Mouse (Mus musculus): ENCODE results near the gene Git2.

The Git2 gene

DNA sequence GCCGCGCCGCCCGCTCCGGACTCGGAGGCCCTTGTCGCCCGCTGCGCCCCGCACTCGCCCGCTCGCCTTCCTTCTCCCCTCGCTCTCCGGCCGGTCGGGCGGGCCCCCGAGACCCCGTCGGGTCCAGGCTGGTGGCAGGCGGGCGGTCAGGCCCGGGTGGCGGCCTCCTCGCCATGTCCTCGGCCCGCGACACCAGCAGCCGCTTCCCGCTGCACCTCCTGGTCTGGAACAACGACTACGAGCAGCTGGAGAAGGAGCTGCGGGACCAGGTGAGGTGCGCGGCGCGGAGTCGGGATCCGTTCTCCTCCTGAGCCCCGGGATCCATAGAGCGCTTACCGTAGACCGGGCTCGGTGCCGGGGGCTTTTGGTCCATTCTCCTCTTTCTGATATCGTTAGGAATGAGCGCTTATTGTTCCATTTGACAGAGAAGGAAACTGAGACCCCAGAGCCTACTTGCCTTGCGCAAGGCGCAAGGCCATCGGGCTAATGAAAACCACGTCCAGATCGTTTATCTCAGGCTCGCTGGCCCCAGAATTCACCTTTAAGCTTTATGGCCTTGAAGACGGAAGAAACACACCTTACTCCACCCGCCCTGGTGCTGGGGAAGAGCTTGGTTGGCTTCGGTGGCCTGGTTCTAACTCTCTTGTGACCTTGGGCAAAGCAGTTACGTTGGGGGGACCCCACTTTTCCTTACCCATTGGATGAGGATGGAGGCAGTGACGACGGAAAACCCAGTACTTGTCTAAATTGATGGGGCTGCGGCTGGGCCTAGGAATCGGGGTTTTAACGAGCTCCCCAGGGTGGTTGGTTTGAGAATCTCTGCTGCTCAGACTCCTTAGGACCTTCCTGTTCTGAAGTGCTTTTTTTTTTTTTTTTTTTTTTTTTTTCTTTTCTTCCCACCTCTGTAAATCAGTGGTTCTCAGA, at the start of gene Git2:
TSS of gene Git2 (minus strand) at position 462 of the 924 bp plus-strand sequence.
- DNase-seq = no peak

DNA sequence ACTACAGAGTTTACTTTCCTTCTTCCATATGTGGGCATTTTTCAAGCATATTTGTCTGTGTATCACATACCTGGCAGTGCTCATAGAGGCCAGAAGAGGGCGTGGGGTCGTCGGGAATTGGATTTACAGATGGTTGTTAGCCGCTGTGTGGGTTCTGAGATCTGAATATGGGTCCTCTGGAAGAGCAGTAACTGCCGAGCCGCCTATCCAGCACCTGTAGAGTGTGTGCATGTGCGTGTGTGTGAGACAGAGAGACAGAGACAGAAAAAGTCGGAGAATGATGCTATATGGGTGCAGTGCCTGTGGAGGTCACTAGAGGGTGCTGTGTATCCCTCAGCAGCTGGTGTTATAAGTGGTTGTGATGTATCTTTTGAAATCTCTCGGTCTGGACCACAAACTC, 48.9 kb upstream of the Git2 start:
- peak; percentile 65 to 67 for DNase-seq

DNA sequence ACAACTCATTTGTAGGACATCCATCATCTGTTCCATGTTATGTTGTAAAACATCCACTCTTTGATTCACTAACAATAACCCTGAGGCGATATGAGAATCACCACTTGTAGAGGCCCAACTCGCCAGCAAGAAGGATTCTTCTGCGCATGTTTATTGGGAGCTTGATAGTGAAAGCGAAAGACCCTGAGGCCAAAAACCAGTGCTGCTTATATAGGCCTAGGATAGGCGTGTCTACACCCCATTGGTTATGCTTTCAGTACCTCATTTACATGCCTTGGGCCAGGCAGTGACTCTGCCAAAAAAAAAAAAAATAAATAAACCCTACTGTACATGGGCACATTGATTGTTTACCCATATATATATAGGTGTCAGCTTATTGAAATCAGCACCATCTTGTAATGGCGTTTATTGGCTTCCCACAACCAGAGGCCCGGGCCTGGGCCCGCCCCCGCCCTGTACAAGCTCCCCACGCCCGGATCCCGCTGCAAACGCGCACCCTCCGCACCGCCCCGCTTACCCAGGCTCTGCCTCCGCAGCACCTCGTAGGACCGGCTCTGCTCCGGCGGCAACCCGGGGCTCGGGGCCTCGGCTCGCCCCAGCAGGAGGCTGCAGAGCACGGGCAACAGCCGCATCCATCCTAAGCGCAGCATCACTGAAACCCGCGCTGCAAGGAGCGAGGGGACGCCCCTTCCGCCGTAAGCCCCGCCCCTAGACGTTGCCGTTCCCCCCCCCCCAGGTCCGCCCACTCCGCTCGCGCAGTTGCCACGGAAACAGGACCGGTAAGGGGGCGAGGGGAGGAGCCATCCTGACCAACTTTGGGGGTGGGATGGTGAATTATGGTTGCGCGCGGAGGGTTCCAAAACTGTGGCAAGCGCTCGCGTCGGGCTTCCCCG, 47.7 kb upstream of the Git2 start, which contains the start of gene 1500011B03Rik:
TSS of gene 1500011B03Rik (minus strand) at position 673 of the 893 bp plus-strand sequence.
- peak; percentile 85 to 91 for DNase-seq

DNA sequence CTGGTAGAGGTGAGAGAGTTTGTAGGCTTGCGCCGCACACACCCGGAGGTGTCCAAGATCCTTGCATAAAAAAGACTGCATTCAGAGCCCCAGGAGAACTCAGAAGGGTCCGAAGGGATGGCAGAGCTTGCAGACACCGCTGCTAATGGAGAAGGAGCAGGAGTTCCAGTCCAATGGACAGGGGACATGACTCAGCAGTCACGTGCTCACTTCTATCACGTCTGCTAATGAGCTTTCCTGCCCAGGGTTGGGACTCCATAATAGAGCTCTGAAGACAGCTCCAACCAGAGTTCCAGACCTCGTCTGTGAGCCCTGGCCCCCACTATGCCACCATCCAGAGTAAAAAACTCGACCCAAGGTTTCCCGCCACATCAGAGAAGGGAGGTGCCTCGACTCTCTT, 42.8 kb upstream of the Git2 start:
- no peak for DNase-seq

DNA sequence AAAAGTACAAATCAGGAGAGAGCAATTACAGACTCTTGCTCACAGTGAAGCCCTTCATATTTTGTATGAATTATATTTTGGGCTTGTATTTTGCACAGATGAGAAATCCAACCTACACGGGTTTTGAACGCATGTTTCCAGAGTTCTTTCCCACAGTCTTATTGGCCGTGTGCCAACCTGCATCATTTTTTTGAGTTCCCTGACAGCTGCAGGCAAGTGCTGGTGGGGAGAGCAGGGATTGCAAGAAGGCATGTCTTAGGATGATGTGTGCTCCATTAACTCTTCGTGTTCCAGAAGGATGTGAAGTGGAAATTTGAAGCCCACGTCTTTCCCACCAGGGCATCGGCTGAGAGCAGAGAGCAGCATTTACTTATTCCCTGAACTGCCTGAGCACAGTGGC, 41.3 kb upstream of the Git2 start:
- DNase-seq = no peak

DNA sequence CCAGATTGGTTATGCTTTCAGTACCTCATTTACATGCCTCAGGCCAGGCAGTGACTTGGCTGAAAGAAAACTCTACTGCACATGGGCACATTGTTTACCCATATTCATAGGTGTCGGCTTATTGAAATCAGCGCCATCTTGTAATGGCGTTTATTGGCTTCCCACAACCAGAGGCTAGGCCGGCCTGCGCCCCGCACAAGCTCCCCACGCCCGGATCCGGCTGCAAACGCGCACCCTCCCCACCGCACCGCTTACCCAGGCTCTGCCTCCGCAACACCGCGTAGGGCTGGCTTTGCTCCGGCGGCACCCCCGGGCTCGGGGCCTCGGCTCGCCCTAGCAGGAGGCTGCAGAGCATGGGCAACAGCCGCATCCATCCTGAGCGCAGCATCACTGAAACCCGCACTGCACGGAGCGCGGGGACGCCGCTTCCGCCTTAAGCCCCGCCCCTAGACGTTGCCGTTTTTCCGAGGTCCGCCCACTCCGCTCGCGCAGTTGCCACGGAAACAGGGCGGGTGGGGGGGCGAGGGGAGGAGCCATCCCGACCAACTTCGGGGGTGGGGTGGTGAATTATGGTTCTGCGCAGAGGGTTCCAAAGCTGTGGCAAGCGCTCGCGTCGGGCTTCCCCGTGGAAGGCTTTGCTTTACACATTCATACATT, 38.3 kb upstream of the Git2 start:
- peak; percentile 95 for DNase-seq

DNA sequence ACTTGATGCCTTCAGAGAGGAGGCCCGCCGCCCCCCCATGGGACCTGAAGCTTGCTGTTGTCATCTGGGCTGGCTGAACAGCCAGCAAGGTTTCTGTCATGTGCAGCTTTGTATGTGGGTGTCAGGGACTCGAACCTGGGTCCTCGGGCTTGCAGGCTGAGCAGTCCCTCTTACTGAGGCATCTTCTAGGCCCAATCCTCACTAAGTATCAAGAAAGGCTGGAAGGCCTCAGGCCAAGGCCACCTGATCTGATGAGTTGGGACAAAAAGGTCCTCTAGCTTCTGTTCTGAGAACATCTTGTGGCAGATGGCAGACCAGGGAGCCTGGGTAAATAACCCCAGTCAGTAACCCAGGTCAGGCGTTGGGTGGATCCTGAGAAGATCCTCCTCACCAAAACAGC, 34.5 kb upstream of the Git2 start:
- no peak for DNase-seq

DNA sequence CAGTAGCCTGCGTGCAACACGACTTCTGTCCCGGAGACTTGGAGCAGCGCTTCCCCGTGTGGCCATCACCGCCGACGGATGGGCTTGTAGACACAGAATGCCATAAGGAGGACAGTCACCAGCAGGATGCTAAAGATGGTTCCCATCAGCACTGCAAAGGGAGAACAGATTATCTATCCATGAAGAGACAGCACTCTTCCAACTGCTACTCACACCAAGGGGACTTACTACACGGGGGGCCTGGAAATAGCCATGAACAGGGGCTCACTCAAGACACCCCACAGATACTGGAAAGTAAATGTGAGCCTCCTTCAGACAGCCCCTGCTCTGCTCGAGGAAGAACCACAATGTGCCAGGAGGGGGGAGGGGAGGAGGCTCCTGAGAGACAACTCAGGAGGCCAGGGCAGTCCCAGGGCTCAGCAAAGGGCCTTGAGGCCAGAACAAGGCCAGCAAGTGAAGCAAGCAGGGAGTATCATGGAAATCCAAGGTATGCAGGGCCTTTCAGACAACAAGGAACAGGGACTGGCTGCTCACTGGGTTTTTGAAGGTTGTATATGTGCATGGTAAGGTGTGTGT, 34.0 kb upstream of the Git2 start:
- peak in 1 of 2 experiments; percentile 55 for DNase-seq

DNA sequence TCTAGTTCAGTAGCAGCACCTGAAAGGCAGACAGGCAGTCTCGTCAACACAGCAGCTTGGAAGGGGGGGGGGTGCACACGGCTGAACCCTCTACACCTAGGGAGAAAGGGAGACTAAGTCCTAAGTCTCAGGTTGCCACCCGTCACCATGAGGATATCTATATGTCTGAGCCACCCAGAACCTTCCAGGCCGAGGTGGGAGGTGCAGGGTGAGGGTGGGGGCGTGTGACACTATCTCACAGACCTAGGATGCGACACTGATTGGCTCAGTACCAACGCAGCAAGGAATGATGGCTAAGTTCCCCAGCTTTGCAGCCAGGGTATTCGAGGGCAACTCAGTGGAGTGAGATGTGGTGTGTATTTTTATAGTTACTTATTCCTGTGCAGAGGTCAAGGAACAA, 33.1 kb upstream of the Git2 start:
- DNase-seq = no peak

DNA sequence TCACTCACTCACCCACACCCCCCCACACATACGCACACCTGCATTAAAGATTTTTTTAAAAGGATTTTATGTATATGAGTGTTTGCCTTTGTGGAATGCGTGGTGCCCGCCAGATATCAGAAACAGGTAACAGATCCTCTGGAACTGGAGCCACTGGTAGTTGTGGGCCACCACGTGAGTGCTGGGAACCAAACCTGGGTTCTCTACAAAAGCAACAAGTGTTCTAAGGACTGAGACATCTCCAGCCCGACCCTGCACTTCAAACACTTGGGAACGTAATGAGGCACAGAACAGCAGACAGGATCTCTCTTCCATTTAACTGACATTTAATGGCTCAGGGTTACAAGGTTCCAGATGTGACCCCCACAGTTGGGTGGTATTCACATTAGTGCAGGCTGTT, 32.6 kb upstream of the Git2 start:
- DNase-seq = no peak

DNA sequence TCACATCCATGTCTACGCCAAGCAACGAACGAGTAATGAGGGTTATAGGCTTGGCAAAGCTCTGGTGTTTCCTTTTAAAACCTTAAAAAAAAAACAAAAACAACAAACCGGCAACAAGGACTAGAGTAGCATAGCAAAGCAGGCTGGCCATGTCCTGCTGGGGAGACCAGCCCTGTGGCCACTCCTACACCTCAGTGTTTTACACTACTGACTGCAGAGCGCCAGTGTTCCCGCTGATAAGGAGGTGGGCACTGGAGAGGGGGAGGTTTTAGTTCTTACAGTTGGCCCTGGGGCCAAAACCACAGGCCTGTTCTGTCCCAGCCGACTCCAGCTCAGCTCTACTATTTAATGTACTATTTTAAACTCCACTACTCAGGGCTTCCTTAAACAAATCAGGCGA, 32.2 kb upstream of the Git2 start:
- no peak for DNase-seq

DNA sequence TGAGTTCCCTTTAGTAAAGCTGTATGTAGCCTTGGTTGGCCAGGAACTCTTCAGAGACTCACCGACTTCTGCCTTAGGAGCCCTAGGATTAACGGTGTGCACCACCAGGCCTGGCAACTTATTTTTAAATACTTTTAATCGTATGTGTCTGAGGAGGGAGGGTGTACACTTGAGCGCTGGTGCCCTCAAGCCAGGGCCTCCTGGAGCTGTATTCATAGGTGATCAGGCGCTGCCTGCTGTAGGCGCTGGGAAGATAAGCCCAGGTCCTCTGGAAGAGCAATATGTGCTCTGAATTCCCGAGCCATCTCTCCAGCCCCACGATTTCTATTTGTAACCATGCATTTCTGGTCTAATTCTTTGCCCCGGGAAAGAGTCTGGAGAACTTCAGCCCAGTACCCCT, 31.7 kb upstream of the Git2 start:
- DNase-seq = no peak

DNA sequence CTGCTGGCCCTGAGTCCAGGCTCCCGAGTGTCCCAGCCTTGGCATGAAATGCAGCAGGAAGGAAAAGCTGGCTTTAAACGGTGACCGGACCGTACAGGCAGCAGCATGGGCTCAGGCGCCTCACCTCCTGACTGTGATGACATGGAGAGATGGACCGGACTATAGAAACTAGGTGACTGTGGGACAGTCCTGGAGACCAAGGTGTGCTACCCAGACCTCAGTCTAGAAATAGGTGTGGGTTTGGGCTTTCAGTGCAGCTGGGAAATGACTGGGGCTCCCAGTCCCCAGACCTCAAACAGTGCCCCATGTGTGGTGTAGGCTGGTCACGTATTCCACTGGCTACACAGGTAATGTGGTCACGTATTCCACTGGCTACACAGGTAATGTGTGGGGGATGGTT, 31.3 kb upstream of the Git2 start:
- no peak for DNase-seq

DNA sequence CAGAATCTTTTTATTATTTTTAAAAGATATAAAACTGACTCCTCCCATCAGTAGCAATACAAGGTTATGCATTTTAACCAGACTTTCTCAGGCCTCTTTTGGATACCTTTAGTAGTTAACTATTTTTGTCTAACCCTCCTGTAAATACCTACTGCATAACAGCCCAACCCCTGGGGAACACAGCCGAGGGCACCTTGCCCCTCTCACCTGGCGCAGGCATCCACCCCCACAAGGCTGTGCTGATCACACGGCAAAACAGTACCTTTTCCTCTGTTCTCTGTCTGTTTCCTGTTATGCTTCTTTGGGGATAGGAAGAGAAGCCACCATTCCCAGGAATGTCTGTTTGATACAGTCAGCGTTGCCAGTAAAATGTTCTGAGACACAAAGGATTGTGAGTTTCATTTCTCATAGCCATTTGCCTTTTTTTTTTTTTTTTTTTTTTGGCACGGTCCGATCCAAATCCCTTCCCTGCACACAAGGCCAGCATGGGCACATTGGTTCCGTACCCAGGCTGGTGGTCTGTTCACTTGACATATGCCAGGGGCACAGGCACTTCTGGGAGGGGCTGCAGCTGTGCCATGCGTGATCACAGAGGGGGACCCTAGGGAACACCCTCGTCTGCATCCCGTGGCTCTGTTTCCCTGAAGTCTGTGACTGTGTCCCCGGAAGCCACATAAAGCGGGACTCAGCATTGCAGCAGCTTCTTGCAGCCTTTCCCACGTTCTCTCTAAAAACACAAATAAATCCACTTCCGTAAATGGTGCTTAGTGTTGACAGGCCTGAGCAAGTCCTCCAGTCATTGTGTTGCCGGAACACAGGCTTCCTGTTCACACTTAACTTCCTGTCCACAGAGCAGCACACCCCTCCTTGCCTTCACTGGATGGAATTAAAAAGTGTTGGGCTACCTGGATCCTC, 30.4 kb upstream of the Git2 start:
- DNase-seq = no peak

DNA sequence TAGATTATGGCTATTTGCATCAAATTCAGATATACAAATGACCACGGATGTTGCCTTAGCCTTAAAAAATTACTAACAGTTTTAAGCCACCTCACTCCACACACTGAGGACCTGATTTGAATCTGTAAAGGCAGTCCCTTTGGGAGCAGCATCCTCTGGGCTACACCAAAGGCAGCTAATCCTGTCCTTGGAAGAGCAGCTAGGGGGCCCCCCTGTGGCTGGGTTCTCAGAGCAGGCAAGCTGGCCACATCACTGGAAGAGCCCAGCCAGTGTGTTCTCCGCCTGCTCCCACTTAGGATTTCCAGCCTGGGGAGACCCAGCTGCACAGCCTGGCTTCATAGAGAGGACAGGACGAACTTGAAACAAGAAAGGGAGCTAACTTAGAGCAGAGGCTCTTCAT, 29.6 kb upstream of the Git2 start:
- DNase-seq = peak; percentile 64 to 69

DNA sequence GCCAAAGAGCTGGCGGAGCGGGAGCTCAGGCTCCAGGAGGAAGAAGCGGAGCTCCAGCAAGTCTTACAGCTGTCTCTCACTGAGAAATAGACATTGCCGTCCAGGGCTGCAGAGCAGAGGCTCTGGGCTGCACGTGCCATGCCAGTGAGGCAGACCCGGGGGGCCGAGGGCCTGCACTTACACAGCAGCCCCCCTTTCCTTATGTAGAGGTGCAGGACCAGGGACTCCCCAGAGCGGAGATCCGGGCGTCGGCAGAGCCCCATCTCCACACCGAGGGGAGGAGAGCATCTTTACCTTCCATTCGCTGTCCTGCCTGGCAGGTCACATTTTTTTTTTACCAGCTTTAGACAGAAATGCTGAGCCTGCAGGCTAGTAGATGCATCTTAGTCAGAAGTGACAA, 29.0 kb upstream of the Git2 start:
- DNase-seq = no peak

DNA sequence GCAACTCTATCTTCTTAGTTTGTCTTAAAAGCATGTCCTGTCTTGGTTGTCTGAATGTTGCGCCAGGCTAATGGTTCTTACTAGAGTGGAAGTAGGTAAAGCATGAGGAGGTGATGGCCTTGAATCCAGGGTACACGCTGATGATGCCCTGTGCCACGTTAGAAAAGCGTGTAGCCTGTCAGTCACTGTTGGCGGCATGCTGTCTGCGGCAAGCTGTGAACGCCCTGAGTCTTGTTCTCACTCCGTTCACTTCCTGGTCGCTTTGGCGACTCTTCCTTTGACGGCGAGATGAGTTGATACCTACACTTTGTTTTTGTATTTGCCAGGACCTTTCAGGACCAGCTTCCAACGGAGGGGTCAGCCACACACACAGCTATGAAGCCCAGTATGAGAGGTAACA, 27.9 kb upstream of the Git2 start:
- no peak for DNase-seq

DNA sequence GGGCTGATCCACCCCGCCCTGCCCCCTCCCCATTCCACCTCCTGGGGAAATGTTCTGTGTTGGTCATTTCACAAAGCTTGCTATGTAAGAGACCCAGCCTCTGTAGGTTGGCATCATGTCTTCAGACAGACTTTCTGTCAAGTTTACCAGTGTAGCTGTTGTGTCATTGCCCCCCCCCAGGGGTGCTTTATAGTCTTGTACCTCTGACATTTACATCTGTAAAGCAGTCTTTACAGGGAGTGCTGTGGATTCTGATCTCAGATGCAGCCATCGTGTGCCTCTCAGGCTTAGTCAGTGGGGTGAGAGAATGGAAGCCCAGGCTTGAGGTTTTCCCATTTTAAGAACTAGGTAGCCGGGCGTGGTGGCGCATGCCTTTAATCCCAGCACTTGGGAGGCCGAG, 26.5 kb upstream of the Git2 start:
- DNase-seq = no peak

DNA sequence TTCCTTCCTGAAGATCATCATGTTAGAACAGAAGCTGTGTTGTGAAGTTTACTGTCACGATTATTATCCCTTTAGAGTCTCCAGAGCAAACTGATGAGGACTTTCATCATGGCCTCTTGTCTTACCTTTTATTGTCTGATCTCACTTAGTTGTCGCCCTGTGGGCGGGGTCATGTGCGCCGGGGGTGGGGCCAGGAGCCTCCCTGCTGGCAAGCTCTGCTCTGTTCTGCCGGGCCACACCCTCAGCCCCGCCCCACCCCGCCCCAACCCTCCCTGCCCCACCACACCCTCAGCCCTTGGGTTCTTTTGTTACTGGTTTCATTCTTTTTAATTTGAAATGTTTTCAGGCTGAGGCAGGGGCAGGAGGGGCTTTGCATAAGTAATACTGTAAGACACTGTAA, 25.7 kb upstream of the Git2 start:
- DNase-seq = no peak

DNA sequence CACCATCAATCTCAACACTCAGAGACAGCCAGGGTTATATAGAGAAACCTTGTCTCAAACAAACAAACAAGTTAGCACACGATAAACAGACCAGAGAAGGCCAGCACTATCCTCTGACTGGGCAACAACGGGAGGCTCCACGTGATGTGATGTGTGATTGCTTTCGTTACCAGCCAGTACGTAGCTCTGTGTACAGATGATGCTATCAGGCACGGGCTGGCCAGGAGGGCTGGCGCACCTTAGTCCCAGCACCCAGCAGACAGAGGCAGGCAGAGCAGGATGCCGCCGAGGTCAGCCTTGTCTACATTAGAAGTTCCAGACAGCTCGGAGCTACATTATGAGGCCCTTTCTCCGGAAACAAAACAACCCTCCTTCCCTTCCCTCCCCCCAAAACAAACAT, 24.5 kb upstream of the Git2 start:
- no peak for DNase-seq

DNA sequence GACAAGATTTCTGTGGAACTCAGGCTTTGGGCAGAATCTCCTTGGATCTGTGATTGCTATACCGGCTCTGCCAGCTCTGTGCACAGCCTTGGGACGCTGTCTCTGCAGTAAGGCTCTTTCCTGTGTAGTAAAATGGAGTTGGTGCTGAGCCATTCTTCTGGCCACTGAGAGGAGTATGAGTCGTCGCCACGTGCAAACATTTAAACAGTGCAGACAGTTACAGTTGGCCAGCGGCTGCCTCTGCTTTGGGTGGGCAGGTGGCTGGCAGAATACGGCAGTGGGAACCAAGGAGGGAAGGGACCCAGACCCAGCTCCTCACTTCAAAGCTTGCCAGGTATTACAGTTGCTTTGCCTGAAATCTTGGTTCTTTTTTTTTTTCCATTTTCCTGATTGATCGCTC, 21.9 kb upstream of the Git2 start:
- DNase-seq = no peak
